ENCODE assay signal across 10 mouse cellular contexts in the genomic region with DNA sequence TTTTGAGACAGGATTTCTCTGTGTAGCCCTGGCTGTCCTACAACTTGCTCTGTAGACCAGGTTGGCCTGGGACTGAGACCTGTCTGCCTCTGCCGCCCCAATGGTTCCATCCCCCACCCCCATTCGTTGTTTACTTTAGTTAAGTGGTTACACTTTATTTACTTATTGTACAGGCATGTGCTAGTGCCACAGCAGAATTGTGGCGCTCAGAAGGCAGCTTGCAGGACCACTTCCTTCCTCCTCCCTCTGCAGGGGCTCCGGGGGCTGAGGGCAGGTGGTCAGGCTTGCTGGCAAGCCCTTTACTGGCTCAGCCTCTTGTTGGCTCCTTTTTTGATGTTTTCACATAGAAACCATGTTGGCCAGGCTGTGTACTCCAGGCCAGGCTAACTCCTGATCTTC. TPM values are rescaled to one million over a fixed set of nuclear protein-coding genes. Genes with fewer than 3 reads are reported as not detected.
DNase-seq lines count a peak whose midpoint lies in the region; ATAC-seq and TF ChIP-seq lines count a peak whose summit lies in the region.
"Had no signal": no experiment of that assay in that cellular context is flagged by ENCODE, and none has a peak within 500 bp of the region (broad histone marks: within the 10 kb centered on the region; RNA-seq: fewer than 3 reads in every experiment).

No protein-coding gene starts in this region.

- H3K27me3 ChIP-seq in liver, adult 2 months (ENCODE audit: control insufficient read depth, insufficient read depth, low read length), result no peaks in the 10 kb centered on the region
- H3K27me3 ChIP-seq in embryonic facial prominence, embryonic 13.5 days, result peaks cover 50% of the 10 kb centered on the region

- no peak overlapping the region for H3K27ac ChIP-seq in gastrocnemius, adult 2 months
- H3K27ac ChIP-seq in liver, adult 2 months (replicated peaks; ENCODE audit: insufficient read depth, low read depth, low read length), result no peak overlapping the region
- no peak overlapping the region for H3K27ac ChIP-seq in embryonic facial prominence, embryonic 13.5 days
- peak overlapping the region; percentile 90 for H3K27ac ChIP-seq in macrophage

- H3K4me2 ChIP-seq in embryonic facial prominence, embryonic 13.5 days, result peak overlapping the region; percentile 67

- H3K79me2 ChIP-seq in liver, adult 2 months (ENCODE audit: control insufficient read depth, insufficient read depth, low read length), result peaks cover 4% of the 10 kb centered on the region; the same call in 1 of the 2 replicates
- peaks cover 61% of the 10 kb centered on the region for H3K79me2 ChIP-seq in macrophage (ENCODE audit: inconsistent target)

- ATAC-seq in embryonic facial prominence, embryonic 13.5 days (ENCODE audit: insufficient number of reproducible peaks, insufficient read depth, low FRiP score, low TSS enrichment, low read depth), result no peak
- ATAC-seq in inflammation-experienced regulatory T-cells, adult 6 months, result no peak

- WGBS in liver, adult 2 months, result 29% methylated on average over 4 of the region's 4 CpGs
- WGBS in embryonic facial prominence, embryonic 13.5 days, result 35% methylated on average over 4 of the region's 4 CpGs
- WGBS in macrophage (ENCODE audit: missing documents), result 21% methylated on average over 4 of the region's 4 CpGs

- intact Hi-C loops in gastrocnemius, adult 2 months (cut with DNase I), result no loop called here
- intact Hi-C loops in gastrocnemius, postnatal 14 days (cut with DNase I; ENCODE audit: low total_unique reads), result no loop called here

- H3K4me1 ChIP-seq in liver, adult 2 months (ENCODE audit: control insufficient read depth, insufficient read depth, low read length), result peaks cover 6% of the 10 kb centered on the region; the same call in 1 of the 2 replicates
- H3K4me1 ChIP-seq in embryonic facial prominence, embryonic 13.5 days, result peaks cover 17% of the 10 kb centered on the region

- H3K4me3 ChIP-seq in gastrocnemius, adult 2 months, result peak overlapping the region; percentile 74
- 0 out of 2 replicates have a peak overlapping the region, but pooled peaks have one; percentile 14 for H3K4me3 ChIP-seq in liver, adult 2 months (ENCODE audit: insufficient read depth, low read depth, low read length)
- H3K4me3 ChIP-seq in embryonic facial prominence, embryonic 13.5 days, result 0 out of 2 replicates have a peak overlapping the region, but pooled peaks have one; percentile 2
- peak overlapping the region; percentile 67 for H3K4me3 ChIP-seq in macrophage (ENCODE audit: inconsistent target)

- no peak overlapping the region; the same call in 1 of the 2 replicates for H3K9ac ChIP-seq in liver, adult 2 months (ENCODE audit: low read depth, low read length)
- H3K9ac ChIP-seq in embryonic facial prominence, embryonic 13.5 days, result no peak overlapping the region

- TF ChIP-seq CTCF in gastrocnemius, adult 2 months (IDR thresholded peaks at IDR 0.05), result no peak
- TF ChIP-seq CTCF in liver, adult 2 months (IDR thresholded peaks at IDR 0.05; ENCODE audit: low read depth, low read length), result no peak

- no peak for DNase-seq in gastrocnemius, adult 2 months
- no peak for DNase-seq in gastrocnemius, postnatal 14 days
- no peak for DNase-seq in liver, adult 2 months (ENCODE audit: extremely low read depth, low read depth, low spot score)
- no peak for DNase-seq in liver
- DNase-seq in urinary bladder, postnatal 36 days (ENCODE audit: low spot score in 2 of 2), result no peak
- DNase-seq: layer of hippocampus, postnatal 36 days; right cerebral cortex, adult 18-20 months had no signal

- no peak for TF ChIP-seq POLR2A in liver, adult 2 months (IDR thresholded peaks at IDR 0.05; ENCODE audit: extremely low read depth, insufficient read depth, low read length)

- no peaks in the 10 kb centered on the region for H3K9me3 ChIP-seq in embryonic facial prominence, embryonic 13.5 days

- peaks cover 12% of the 10 kb centered on the region for H3K36me3 ChIP-seq in liver, adult 2 months (ENCODE audit: control insufficient read depth, insufficient read depth, low read length)
- no peaks in the 10 kb centered on the region for H3K36me3 ChIP-seq in embryonic facial prominence, embryonic 13.5 days
- H3K36me3 ChIP-seq in macrophage (ENCODE audit: inconsistent target), result peaks cover 12% of the 10 kb centered on the region; the same call in 1 of the 2 replicates

RNA-seq across cellular contexts. Expression of gene Icam1, which starts 1.4 kb away (rescaled TPM):
- 1 to 10 TPM; 1.7 to 1.9 TPM for total RNA-seq in gastrocnemius, adult 2 months (2021)
- 1 to 10 TPM; 3.1 to 3.4 TPM for total RNA-seq in gastrocnemius, postnatal 14 days (2021)
- total RNA-seq in liver, adult 2 months (2014; rRNA removed), result 8.6 and 9.6 TPM in 2 replicates
- polyA plus RNA-seq in liver, adult 2 months (2012; rRNA removed), result 5.8 and 11.6 TPM in 2 replicates
- polyA plus RNA-seq in embryonic facial prominence, embryonic 13.5 days (2015; fragmentation: Nextera tagmentation; extraction: Ambion mirVana), result 13.4 and 15.4 TPM in 2 replicates
- total RNA-seq in macrophage (2018; cell fraction: chromatin; rRNA removed), result 1,000 to 10,000 TPM in 13 of 26 experiments, 100 to 1,000 TPM in 10, 10 to 100 TPM in 3; 57.0 to 3,038 (median 1,000) TPM
- total RNA-seq in macrophage (2018; cell fraction: cytosol; rRNA removed), result 1,000 to 10,000 TPM in 2 of 26 experiments, 100 to 1,000 TPM in 18, 10 to 100 TPM in 6; 49.9 to 1,322 (median 265) TPM
- total RNA-seq in macrophage (2018; cell fraction: nucleus; rRNA removed), result 1,000 to 10,000 TPM in 17 of 26 experiments, 100 to 1,000 TPM in 8, 10 to 100 TPM in 1; 95.6 to 2,581 (median 1,271) TPM
- polyA plus RNA-seq in macrophage (2018), result 35.3 to 116 TPM (median 39.2 TPM) in 3 replicates
- 10 to 100 TPM; 50.8 to 92.7 (median 68.9) TPM for polyA plus RNA-seq in inflammation-experienced regulatory T-cells, adult 6 months (2017; shearing (Covaris generic))

RNA-seq across cellular contexts. Expression of gene Icam4, which starts 12.0 kb away (rescaled TPM):
- 1 to 10 TPM; 1.2 to 2.2 TPM for total RNA-seq in gastrocnemius, adult 2 months (2021)
- total RNA-seq in gastrocnemius, postnatal 14 days (2021), result under 1 TPM; 0.29 to 0.43 TPM
- 0.28 TPM in 1 of 2 replicates, not detected in the other for total RNA-seq in liver, adult 2 months (2014; rRNA removed)
- polyA plus RNA-seq in liver, adult 2 months (2012; rRNA removed), result 0.62 and 0.81 TPM in 2 replicates
- polyA plus RNA-seq in embryonic facial prominence, embryonic 13.5 days (2015; fragmentation: Nextera tagmentation; extraction: Ambion mirVana), result 0.27 and 2.6 TPM in 2 replicates
- total RNA-seq in macrophage (2018; cell fraction: chromatin; rRNA removed), result 10 to 100 TPM in 15 of 26 experiments, 1 to 10 TPM in 8, under 1 TPM in 2, not detected in 1; 0.90 to 99.5 (median 13.5) TPM
- 1 to 10 TPM in 5 of 26 experiments, under 1 TPM in 17, not detected in 4; 0.17 to 1.9 (median 0.36) TPM for total RNA-seq in macrophage (2018; cell fraction: cytosol; rRNA removed)
- total RNA-seq in macrophage (2018; cell fraction: nucleus; rRNA removed), result 10 to 100 TPM in 8 of 26 experiments, 1 to 10 TPM in 14, under 1 TPM in 1, not detected in 3; 0.72 to 41.5 (median 6.8) TPM
- not detected in 3 replicates for polyA plus RNA-seq in macrophage (2018)
- polyA plus RNA-seq in inflammation-experienced regulatory T-cells, adult 6 months (2017; shearing (Covaris generic)), result 1 to 10 TPM; 1.6 to 6.3 (median 3.1) TPM

RNA-seq across cellular contexts. Expression of gene Mrpl4, which starts 14.6 kb away (rescaled TPM):
- total RNA-seq in gastrocnemius, adult 2 months (2021), result 10 to 100 TPM; 51.8 to 70.0 TPM
- total RNA-seq in gastrocnemius, postnatal 14 days (2021), result 10 to 100 TPM; 50.8 to 54.9 TPM
- 16.0 and 21.9 TPM in 2 replicates for total RNA-seq in liver, adult 2 months (2014; rRNA removed)
- 72.4 and 79.8 TPM in 2 replicates for polyA plus RNA-seq in liver, adult 2 months (2012; rRNA removed)
- polyA plus RNA-seq in embryonic facial prominence, embryonic 13.5 days (2015; fragmentation: Nextera tagmentation; extraction: Ambion mirVana), result 142 TPM in 2 replicates
- 10 to 100 TPM; 13.5 to 52.6 (median 33.4) TPM for total RNA-seq in macrophage (2018; cell fraction: chromatin; rRNA removed)
- 10 to 100 TPM; 37.6 to 59.8 (median 51.4) TPM for total RNA-seq in macrophage (2018; cell fraction: cytosol; rRNA removed)
- 10 to 100 TPM; 10.2 to 51.7 (median 31.3) TPM for total RNA-seq in macrophage (2018; cell fraction: nucleus; rRNA removed)
- polyA plus RNA-seq in macrophage (2018), result 27.9 to 56.9 TPM (median 50.5 TPM) in 3 replicates
- 100 to 1,000 TPM in 2 of 3 experiments, 10 to 100 TPM in 1; 95.6 to 122 (median 112) TPM for polyA plus RNA-seq in inflammation-experienced regulatory T-cells, adult 6 months (2017; shearing (Covaris generic))

RNA-seq across cellular contexts. Expression of gene Icam5, which starts 14.7 kb away (rescaled TPM):
- total RNA-seq in gastrocnemius, adult 2 months (2021), result not detected
- total RNA-seq in gastrocnemius, postnatal 14 days (2021), result under 1 TPM; 0.07 to 0.10 TPM
- 0.07 TPM in 1 of 2 replicates, not detected in the other for total RNA-seq in liver, adult 2 months (2014; rRNA removed)
- polyA plus RNA-seq in liver, adult 2 months (2012; rRNA removed), result 0.02 and 0.09 TPM in 2 replicates
- polyA plus RNA-seq in embryonic facial prominence, embryonic 13.5 days (2015; fragmentation: Nextera tagmentation; extraction: Ambion mirVana), result 0.13 and 0.21 TPM in 2 replicates
- total RNA-seq in macrophage (2018; cell fraction: chromatin; rRNA removed), result 1 to 10 TPM in 7 of 26 experiments, under 1 TPM in 16, not detected in 3; 0.31 to 7.2 (median 0.65) TPM
- under 1 TPM in 23 of 26 experiments, not detected in 3; 0.03 to 0.38 (median 0.12) TPM for total RNA-seq in macrophage (2018; cell fraction: cytosol; rRNA removed)
- 1 to 10 TPM in 5 of 26 experiments, under 1 TPM in 19, not detected in 2; 0.20 to 7.2 (median 0.55) TPM for total RNA-seq in macrophage (2018; cell fraction: nucleus; rRNA removed)
- polyA plus RNA-seq in macrophage (2018), result 0.04 to 0.12 TPM (median 0.09 TPM) in 3 replicates
- polyA plus RNA-seq in inflammation-experienced regulatory T-cells, adult 6 months (2017; shearing (Covaris generic)), result under 1 TPM in 2 of 3 experiments, not detected in 1; 0.25 to 0.31 TPM

RNA-seq across cellular contexts. Expression of gene S1pr2, which starts 40.6 kb away (rescaled TPM):
- total RNA-seq in gastrocnemius, adult 2 months (2021), result 1 to 10 TPM; 2.0 to 2.3 TPM
- total RNA-seq in gastrocnemius, postnatal 14 days (2021), result 1 to 10 TPM; 4.5 to 7.8 TPM
- total RNA-seq in liver, adult 2 months (2014; rRNA removed), result 1.2 and 2.1 TPM in 2 replicates
- 2.9 and 3.9 TPM in 2 replicates for polyA plus RNA-seq in liver, adult 2 months (2012; rRNA removed)
- 67.8 and 71.5 TPM in 2 replicates for polyA plus RNA-seq in embryonic facial prominence, embryonic 13.5 days (2015; fragmentation: Nextera tagmentation; extraction: Ambion mirVana)
- total RNA-seq in macrophage (2018; cell fraction: chromatin; rRNA removed), result 10 to 100 TPM in 19 of 26 experiments, 1 to 10 TPM in 7; 4.2 to 77.2 (median 16.0) TPM
- total RNA-seq in macrophage (2018; cell fraction: cytosol; rRNA removed), result 10 to 100 TPM in 25 of 26 experiments, 1 to 10 TPM in 1; 9.4 to 57.2 (median 41.3) TPM
- 10 to 100 TPM; 12.2 to 88.6 (median 34.5) TPM for total RNA-seq in macrophage (2018; cell fraction: nucleus; rRNA removed)
- polyA plus RNA-seq in macrophage (2018), result 16.4 to 43.0 TPM (median 32.4 TPM) in 3 replicates
- polyA plus RNA-seq in inflammation-experienced regulatory T-cells, adult 6 months (2017; shearing (Covaris generic)), result 1 to 10 TPM; 5.1 to 6.4 (median 5.9) TPM

Comparison
In these comparisons a context has a peak if more than half of its experiments do, and no peak if none do; other contexts are left out.
1. H3K4me3 ChIP-seq: peak in every context shown above with its lines; median percentile 74 in gastrocnemius, adult 2 months; 67 in macrophage; 14 in liver, adult 2 months; 2 in embryonic facial prominence, embryonic 13.5 days.